Mouse (Mus musculus): ENCODE data around the gene Cys1.
A peak's percentile ranks its signal among the peaks of the same experiment; 100 is the strongest.
"Not testable (repeated sequence)": the region's sequence is repeated elsewhere in the genome, so short reads cannot be mapped to it uniquely, and the experiment has no call there.

Gene Cys1

GRCm38 (mm10) chr12:24681286-24682023 is at the start of gene Cys1:
Cys1 (minus strand) TSS chr12:24681813.
- no peak for DNase-seq

- DNase-seq, result no peak
Observed at GRCm38 (mm10) chr12:24724369-24724768, 42.8 kb upstream of the Cys1 start.

GRCm38 (mm10) chr12:24723859-24724258 is 42.2 kb upstream of the Cys1 start:
- no peak for DNase-seq

- DNase-seq, result no peak
Observed at GRCm38 (mm10) chr12:24723434-24723833, 41.8 kb upstream of the Cys1 start.

- peak; percentile 43 for DNase-seq
Observed at GRCm38 (mm10) chr12:24716721-24717301, 35.2 kb upstream of the Cys1 start.

GRCm38 (mm10) chr12:24715268-24715896 is 33.8 kb upstream of the Cys1 start:
- no peak for DNase-seq

GRCm38 (mm10) chr12:24714579-24715255 is 33.1 kb upstream of the Cys1 start:
- DNase-seq, result no peak

GRCm38 (mm10) chr12:24712396-24712795 is 30.8 kb upstream of the Cys1 start:
- DNase-seq, result no peak

- DNase-seq, result no peak
Observed at GRCm38 (mm10) chr12:24710672-24711071, 29.1 kb upstream of the Cys1 start.

GRCm38 (mm10) chr12:24709831-24710508 is 28.4 kb upstream of the Cys1 start:
- no peak for DNase-seq

GRCm38 (mm10) chr12:24709409-24709808 is 27.8 kb upstream of the Cys1 start:
- no peak for DNase-seq

- no peak for DNase-seq
Observed at GRCm38 (mm10) chr12:24708824-24709218, 27.2 kb upstream of the Cys1 start.

GRCm38 (mm10) chr12:24707954-24708823 is 26.6 kb upstream of the Cys1 start, which contains the start of gene Rrm2:
Rrm2 (plus strand) TSS chr12:24708241.
- DNase-seq, result peak; percentile 92

- no peak for DNase-seq
Observed at GRCm38 (mm10) chr12:24707480-24707802, 25.8 kb upstream of the Cys1 start.

- DNase-seq, result no peak
Observed at GRCm38 (mm10) chr12:24706764-24707479, 25.3 kb upstream of the Cys1 start.

- no peak for DNase-seq
Observed at GRCm38 (mm10) chr12:24705502-24706263, 24.1 kb upstream of the Cys1 start.

GRCm38 (mm10) chr12:24703013-24703412 is 21.4 kb upstream of the Cys1 start:
- no peak for DNase-seq

GRCm38 (mm10) chr12:24701621-24702020 is 20.0 kb upstream of the Cys1 start:
- DNase-seq, result not testable (repeated sequence)

GRCm38 (mm10) chr12:24699578-24699977 is 18.0 kb upstream of the Cys1 start:
- DNase-seq, result no peak

GRCm38 (mm10) chr12:24698514-24698913 is 16.9 kb upstream of the Cys1 start:
- no peak for DNase-seq

Measured in right cerebral cortex, postnatal 25 days (tissue).